Mouse (Mus musculus) embryonic fibroblast, embryonic 13.5 days (primary cell): ENCODE data around the gene Tab1.

ENCODE experiments used
- CTCF ChIP-seq: IDR thresholded peaks from 2 replicates; pipeline ENCODE4 v1.5.1; 2011; ENCODE audit warnings: mild to moderate bottlenecking, control low read depth, low read length, moderate library complexity, borderline replicate concordance; ENCODE audit not compliant: insufficient read depth
- POLR2A ChIP-seq: IDR thresholded peaks from 2 replicates; pipeline ENCODE4 v1.6.1; 2011; ENCODE audit warnings: low read depth, mild to moderate bottlenecking, control low read depth, low read length, moderate library complexity

GRCm38 (mm10) chr15:80097999-80098461 is 34.9 kb upstream of the Tab1 start:
- no peak for TF ChIP-seq CTCF
- TF ChIP-seq POLR2A = no peak
